Mouse (Mus musculus) layer of hippocampus, adult 18-20 months (tissue): ENCODE measurements around the gene Ube2c. TPM values are rescaled to one million over a fixed set of nuclear protein-coding genes. Genes with fewer than 3 reads are reported as not detected.

Source experiments
- DNase-seq, 2 experiments: peaks; one replicate each; pipeline ENCODE4 v3.0.0; 2022; ENCODE audit warnings: low spot score in 2 of 2
- total RNA-seq, 2 experiments: library from RNA; stranded (reverse); gene quantifications; 2 replicates each; pipeline ENCODE4 v1.2.3; 2021

Ube2c gene
- total RNA-seq, 2 experiments from 2014 or later: 0.38 TPM; not detected in 1

DNA sequence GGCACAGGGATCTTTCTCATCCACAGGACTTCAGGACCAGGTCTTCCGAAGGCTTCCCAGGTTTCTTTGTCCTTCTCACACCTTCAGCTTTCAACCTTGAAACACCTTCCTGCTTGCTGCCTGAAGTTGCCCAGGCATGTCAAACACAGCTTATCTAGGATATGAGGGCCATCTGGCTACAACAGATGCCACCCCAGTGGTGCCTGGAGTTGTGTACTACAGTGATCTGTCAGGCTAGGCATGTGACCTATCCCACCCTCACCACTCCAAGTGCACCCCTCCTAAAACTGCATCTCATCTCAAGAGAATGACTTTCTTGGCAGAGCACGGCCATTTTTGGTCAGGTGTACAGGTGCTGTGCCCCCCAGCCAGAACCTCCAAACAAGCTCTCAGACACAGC is 8.2 kb upstream of the Ube2c start:
- peak in 1 of 2 experiments; percentile 30 for DNase-seq

GRCm38 (mm10) chr2:164761971-164762370 is 7.7 kb upstream of the Ube2c start:
- DNase-seq: no peak

GRCm38 (mm10) chr2:164762593-164762992 is 7.1 kb upstream of the Ube2c start:
- no peak for DNase-seq

DNA sequence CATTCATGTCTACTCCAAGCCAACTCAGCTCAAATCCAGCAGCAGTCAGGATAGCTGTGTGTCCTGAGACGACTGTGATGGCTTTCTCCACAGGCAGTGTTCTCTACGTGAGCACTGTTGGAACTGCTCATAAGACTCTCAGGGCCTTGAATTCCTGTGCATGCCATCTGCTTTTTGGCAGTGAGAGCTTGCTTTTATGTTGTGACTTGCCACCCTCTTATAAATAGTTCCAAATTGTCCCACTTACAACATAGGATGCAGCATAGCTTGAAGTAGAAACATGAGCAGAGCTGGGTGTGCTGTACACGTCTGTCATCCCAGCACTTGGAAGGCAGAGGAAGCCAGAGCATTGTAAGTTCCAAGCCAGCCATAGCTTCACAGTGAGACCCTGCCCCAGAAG is 3.9 kb upstream of the Ube2c start:
- DNase-seq: peak in 1 of 2 experiments; percentile 53

- no peak for DNase-seq
Observed at GRCm38 (mm10) chr2:164767812-164768540, 1.7 kb upstream of the Ube2c start.

DNA sequence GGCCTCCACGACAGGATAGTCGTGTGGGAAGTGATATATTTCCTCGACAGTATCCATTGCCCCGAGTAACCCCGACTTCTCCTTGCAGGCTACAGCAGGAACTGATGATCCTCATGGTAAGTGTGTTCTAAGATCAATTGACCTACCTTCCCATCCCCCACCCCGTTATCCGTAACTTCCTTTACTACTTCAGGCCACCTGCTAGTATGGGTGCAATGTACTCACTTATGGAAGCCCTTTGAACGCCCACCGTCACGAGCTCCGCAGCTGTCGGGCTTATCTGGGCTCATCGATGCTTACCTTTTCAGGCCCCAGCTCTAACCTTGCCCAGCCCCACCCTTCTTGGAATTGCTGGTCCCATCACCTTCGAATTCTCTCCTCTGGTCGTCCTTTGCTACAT is 581 bp downstream of the Ube2c start:
- DNase-seq: no peak

- no peak for DNase-seq
Observed at GRCm38 (mm10) chr2:164771123-164771522, 1.4 kb downstream of the Ube2c start.

- DNase-seq: no peak
Observed at GRCm38 (mm10) chr2:164773229-164773988, 3.7 kb downstream of the Ube2c start.

DNA sequence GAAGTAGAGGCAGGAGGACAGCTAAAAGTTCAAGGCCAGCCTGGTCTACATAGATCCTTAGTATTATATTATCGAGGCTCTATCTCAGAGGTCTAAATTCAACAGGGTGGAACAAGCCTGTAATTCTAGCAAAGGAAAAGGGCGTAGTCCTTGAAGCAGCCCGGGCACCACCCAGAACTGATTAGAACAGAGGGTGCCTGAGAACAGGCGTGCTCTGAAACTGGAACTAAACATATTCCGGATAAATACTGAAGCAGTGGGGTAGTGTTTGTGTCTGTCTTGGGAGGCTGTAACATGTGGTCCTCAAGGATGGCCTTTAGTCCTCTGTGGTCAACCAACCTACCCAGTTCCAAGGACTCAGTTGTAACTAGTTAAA is 4.3 kb downstream of the Ube2c start:
- no peak for DNase-seq

DNA sequence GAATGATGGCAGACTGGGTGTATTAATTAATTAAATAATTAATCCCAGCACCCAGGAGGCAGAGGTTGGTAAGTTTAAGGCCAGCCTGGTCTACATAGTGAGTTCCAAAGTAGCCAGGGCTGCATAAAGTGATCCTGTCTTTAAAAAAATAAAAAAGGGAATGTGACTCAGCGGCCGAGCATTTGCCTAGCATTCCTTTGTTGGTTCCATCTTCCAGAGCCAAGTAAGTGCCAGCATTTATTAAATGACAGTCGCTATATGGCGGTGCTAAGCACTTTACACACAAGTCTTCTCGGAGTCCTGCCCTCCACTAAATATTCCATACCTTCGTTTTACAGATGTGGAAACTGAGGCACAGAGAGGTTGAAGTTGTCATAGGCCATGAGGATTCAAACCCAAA is 6.4 kb downstream of the Ube2c start:
- DNase-seq: no peak

GRCm38 (mm10) chr2:164776801-164777200 is 7.1 kb downstream of the Ube2c start:
- no peak for DNase-seq

DNA sequence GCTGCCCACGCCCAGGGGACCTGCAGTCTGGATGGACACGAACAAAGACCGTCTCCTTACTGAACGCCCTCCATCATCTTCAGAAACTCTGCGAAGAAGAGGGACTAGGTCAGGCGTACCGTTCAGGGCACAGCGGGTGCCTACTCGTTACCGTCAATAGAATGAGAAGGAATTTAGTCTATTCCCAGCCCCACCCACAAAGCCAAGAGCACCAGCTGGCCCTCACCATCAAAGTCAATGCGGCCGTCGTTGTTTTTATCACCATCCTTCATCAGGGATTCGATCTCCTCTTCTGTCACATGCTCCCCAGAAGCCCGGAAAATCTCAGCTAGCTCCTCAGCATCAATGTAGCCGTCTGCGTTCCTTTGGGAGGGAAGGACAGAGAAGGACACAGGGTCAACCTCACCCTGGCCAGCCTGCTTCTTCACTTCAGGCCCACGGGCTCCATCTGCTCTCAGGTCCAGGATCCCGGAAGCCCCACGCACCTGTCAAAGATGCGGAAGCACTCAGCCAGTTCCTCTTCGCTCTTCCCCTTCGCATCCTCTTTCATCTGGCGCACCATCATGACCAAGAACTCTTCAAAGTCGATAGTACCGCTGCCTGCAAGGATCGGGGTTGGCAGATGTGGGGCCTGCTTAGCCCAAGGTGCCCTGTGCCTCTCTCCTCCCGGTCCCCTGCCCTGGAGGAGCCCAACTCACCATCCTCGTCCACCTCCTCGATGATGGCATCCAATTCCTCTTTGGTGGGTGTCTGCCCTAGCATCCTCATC is 7.7 kb downstream of the Ube2c start:
- no peak for DNase-seq

- DNase-seq: no peak
Observed at GRCm38 (mm10) chr2:164778015-164778287, 8.3 kb downstream of the Ube2c start.

- DNase-seq: no peak
Observed at GRCm38 (mm10) chr2:164778809-164779208, 9.1 kb downstream of the Ube2c start.

- DNase-seq: no peak
Observed at GRCm38 (mm10) chr2:164779481-164780086, 9.9 kb downstream of the Ube2c start, which contains the start of gene Tnnc2. Gene Tnnc2 (minus strand): TSS chr2:164779967.

- DNase-seq: no peak
Observed at GRCm38 (mm10) chr2:164781876-164782275, 12.2 kb downstream of the Ube2c start.

DNA sequence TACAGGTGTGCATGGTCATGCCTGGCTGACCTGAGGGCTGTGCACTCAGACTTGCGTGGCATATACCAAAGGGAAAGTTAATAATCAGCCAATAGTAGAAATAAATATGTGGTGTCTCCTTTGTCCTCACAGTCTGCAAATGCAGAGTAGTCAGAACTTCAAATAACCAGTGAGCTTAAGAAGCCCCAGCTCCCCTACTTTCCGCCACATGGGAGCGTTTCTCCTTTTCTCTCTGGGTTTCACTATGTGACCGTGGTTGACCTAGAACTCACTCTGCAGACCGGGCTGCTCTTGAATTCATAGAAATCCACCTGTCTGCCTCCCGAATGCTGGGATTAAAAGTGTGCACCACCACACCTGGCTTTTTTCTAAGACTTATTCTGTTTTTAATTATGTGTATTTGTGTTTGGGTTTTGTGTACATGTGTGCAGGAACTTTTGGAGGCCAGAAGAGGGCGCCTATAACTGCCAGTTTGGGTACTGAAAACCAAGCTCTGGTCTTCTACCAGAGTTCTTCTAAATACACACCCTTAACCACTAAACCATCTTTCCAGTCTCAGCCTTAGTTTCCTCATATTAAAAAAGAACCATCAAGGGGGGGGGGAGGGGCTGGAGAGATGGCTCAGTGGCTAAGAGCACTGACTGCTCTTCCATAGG is 14.4 kb downstream of the Ube2c start:
- no peak for DNase-seq

DNA sequence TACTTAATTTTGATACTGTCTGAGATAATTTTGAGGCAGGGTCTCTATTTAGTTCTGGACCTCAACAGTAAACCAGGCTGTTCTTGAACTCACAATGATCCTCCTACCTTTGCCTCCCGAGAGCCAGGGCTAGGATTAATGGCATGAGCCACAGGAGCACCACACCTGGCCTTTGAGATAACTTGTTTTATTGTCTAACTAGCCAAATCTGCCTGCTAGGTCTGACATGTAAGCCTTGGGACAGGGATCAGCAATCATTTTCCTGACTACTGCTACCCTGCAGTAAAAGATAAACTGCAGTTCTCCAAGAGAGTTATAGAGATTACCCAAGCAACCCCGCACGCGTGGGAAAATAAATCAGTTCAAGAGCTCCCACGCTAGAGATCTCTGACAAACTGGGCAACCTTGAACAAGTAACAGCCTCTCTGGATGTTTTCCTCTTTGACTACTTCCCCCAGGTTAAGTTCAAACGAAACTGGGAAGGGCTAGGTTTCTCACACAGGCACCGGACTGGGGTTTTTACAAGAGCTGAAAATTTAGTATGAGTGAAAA is 15.2 kb downstream of the Ube2c start:
- DNase-seq: no peak

GRCm38 (mm10) chr2:164785481-164786387 is 16.0 kb downstream of the Ube2c start, which contains the start of gene Snx21:
Gene Snx21 (plus strand): TSS chr2:164785823.
- peak; percentile 85 to 90 for DNase-seq
